Mouse (Mus musculus): Measurements from ENCODE around the gene Camk2n1. TPM values are rescaled to one million over a fixed set of nuclear protein-coding genes. Genes with fewer than 3 reads are reported as not detected.
A peak's percentile ranks its signal among the peaks of the same experiment; 100 is the strongest.
"Not testable (repeated sequence)": the region's sequence is repeated elsewhere in the genome, so short reads cannot be mapped to it uniquely, and the experiment has no call there.

Camk2n1 gene
- total RNA-seq (2022) = 10 to 100 TPM; 10.8 to 12.7 (median 11.1) TPM

DNA sequence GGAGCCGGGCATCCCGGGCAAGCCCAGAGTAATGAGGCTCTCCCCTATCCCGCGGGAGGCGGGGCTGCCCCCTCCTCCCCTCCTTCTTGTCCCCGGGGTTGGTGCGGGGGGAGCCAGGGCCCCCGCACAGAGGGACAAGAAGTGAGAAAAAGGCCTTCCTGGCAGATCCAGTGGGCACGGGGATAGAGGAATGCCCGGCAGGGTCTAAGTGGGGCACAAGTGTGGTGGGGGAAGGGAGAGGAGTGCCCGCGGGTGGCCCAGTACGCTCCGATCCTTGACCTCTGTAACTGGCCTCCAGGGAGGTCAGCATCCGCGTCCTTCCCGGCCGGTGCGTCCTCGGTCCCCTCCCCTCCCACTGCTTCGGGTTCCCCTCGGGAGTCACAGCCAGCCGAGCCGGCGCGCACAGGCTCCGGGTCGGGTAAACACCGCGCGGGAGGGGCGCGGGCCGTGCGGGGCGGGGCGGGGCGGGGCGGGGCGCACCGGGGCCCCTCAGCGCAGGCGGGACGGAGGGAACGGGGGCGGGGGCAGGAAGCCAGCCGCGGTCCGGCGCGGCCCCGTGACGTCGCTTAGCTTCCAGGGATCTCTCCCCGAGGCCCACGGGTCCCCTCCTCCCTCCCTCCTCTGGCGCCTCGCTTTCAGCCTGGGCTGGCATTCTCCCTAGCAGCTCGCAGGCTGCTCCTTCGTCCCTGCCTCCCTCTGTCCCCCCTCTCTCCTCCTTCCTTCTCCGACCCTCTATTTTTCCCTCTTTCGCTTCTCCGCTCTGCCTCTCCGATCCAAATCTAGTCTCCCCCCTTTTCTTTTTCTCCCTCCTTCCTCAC is at the start of gene Camk2n1:
TSS of gene Camk2n1 (plus strand) at position 562 of the 818 bp plus-strand sequence.
- peak; percentile 78 for DNase-seq (ENCODE audit: low spot score)

- peak; percentile 9 for DNase-seq (ENCODE audit: low spot score)
Observed at GRCm38 (mm10) chr4:138404806-138405205, 49.3 kb upstream of the Camk2n1 start.

- DNase-seq (ENCODE audit: low spot score) = peak; percentile 60
Observed at GRCm38 (mm10) chr4:138407479-138408194, 46.5 kb upstream of the Camk2n1 start.

GRCm38 (mm10) chr4:138411011-138411410 is 43.1 kb upstream of the Camk2n1 start:
- DNase-seq (ENCODE audit: low spot score) = no peak

- no peak for DNase-seq (ENCODE audit: low spot score)
Observed at GRCm38 (mm10) chr4:138411504-138412121, 42.5 kb upstream of the Camk2n1 start.

- peak; percentile 19 for DNase-seq (ENCODE audit: low spot score)
Observed at GRCm38 (mm10) chr4:138414725-138415124, 39.4 kb upstream of the Camk2n1 start.

- no peak for DNase-seq (ENCODE audit: low spot score)
Observed at GRCm38 (mm10) chr4:138415991-138416390, 38.1 kb upstream of the Camk2n1 start.

- DNase-seq (ENCODE audit: low spot score) = no peak
Observed at GRCm38 (mm10) chr4:138416414-138416813, 37.7 kb upstream of the Camk2n1 start.

GRCm38 (mm10) chr4:138417882-138418281 is 36.2 kb upstream of the Camk2n1 start:
- no peak for DNase-seq (ENCODE audit: low spot score)

DNA sequence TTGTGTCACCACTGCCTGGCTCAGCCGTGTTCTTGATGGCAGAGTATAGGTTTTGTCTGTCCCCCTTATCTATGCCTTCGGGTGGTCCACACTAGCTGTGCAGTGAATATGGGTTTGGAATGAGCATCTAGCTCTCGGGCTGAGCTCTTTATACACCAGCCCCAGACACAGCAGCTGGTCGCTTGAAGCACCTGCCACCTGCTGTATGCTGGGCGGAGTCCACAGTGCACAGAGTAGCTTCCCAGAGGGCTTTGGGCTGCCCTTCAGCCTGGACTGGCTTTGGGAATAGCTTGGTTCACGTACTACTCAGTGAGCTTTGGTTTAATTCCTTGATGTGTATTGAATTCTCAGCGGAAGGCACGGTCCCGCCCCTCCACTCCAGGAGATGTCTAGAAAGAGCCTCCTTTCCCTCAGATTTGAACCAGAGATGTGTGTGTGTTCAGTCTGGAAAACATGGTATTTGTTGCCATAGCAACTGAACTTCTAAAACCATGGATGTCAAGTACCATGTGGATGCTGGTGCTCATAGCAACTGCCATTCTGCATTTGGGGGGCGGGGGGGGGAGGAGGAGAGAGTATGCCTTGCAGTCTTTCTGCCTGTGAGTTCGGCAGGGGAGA is 35.7 kb upstream of the Camk2n1 start:
- DNase-seq (ENCODE audit: low spot score) = no peak

DNA sequence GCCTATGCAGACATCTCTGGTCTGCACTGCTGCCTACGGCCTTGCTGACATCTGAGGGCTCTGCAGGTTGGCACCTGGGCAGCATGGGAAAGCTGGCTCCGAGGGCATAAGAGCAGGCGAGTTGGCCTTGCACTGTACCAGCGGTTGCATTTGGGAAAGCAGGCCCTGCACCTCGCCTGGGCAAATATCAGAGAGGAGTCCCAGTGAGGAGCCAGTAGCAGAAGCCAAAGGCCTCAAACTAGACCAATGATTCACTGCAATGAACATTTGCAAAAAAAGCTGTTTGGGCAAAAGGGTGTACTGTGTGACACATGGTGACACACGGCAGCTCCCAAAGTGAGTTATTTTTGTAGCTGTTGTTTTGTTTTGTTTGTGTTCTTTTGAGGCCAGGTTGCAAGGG is 29.1 kb upstream of the Camk2n1 start:
- no peak for DNase-seq (ENCODE audit: low spot score)

DNA sequence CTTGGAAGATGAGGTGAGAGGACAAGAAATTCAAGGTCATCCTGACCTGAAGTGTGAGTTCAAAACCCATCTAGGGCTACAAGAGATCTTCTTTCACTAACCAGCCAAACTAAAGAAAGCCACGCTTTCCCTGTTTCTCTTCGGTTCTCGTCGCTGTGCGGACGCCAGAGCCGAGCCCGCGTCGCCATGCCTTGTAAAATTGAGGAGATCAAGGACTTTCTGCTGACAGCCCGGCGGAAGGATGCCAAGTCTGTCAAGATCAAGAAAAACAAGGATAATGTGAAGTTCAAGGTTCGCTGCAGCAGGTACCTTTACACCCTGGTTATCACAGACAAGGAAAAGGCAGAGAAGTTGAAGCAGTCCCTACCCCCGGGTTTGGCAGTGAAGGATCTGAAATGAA is 28.5 kb upstream of the Camk2n1 start:
- not testable (repeated sequence) for DNase-seq (ENCODE audit: low spot score)

DNA sequence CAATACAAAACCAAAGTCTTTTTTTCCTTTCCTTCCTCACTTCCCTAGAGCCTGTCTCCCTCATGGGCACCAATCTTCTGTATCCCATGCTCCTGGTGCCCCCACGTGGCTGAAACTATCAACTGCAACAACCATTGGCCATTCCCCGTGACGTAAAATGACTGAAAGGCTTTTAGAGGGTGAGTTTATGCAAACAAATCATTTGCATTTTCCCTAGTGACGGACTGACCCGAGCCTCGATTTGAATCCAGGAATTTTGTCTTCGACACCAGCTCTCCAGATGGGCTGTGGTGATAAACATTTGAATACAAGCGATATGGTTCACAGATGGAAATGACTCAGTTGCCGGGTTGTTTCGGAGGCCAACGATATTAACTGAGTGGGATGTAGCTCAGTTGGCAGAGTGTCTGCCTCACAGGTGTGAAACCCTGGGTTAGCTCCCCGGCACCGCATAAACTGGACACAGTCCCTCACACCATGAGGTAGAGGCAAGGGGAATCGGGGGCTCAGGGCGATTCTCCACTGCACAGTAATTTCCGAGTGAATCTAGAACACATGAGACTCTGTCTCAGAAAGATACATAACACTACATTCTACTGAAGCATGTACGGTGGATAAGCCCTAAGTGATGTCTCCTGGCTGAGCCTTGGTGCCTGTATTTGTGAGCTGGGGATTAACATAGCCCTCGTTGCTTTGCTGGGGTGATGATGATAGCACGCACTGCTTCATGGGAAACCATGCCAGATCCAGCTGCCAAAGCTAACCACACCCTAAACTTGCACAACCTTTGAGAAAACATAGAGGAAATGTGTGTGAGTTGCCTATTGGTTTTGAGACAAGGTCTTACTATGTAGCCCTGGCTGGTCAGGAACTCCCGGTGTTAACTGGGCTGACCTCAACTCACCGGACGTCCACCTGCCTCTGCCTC is 27.1 kb upstream of the Camk2n1 start:
- DNase-seq (ENCODE audit: low spot score) = peak; percentile 91

- no peak for DNase-seq (ENCODE audit: low spot score)
Observed at GRCm38 (mm10) chr4:138429778-138430177, 24.3 kb upstream of the Camk2n1 start.

- no peak for DNase-seq (ENCODE audit: low spot score)
Observed at GRCm38 (mm10) chr4:138431340-138431739, 22.8 kb upstream of the Camk2n1 start.

GRCm38 (mm10) chr4:138434347-138435316 is 19.5 kb upstream of the Camk2n1 start, which contains the start of gene Mul1:
Gene Mul1 (plus strand): TSS chr4:138434671.
- peak; percentile 94 for DNase-seq (ENCODE audit: low spot score)

DNA sequence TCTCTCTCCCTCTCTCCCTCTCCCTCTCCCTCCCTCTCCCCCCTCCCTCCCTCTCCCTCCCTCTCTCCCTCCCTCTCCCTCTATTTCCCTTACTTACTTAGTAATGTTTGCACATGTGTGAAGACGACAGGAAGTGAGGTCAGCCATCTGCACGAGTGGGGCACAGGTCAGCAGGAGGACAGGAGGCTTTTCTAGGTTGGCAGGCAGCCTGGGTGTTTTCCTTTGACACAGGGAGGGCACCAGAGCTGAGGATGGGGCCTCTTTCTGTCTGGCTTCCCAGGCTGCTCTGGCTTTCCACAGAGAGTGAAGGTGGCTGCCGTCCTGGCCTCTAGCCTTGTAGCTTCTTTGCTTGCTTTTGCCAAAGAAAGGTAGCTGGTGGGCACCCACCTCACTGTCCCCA is 14.1 kb upstream of the Camk2n1 start:
- no peak for DNase-seq (ENCODE audit: low spot score)

DNA sequence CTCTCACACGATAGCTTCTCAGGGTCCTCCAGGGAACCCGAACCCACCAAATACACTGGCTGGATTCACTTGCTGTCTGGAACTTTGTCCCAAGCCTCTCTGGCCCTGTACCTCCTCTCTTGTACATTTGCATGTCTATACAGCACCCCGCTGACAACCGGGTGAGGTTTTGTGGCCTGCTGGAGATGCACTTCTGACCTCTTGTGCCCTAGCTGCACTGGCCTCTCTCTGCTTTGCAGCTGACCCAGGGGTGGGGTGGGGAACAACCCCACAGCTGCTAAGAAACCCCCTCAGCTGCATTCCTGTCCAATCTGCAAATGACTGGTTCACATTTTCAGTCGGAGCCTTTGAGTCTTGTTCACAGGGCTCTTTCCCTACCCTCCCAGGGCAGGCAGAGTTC is 9.2 kb upstream of the Camk2n1 start:
- DNase-seq (ENCODE audit: low spot score) = no peak

DNA sequence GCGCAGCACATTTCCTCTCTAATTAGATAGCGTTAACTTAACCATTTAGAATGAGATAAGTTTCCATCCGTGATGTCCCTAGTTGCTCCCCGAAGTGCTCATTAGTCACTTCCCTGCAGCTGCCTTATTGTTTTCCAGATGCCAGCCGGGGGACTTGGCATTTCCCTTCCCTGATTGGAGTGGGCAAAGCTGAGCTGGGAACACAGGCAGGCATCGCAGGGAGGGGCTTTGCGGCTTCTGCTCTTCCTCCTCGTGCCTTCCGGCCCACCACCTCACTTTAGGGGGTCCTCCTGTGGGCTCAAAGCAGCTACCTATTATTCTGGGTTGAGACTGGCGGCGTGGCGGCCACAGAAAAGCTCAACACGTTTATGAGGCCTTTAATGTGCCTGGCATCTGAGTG is 7.1 kb upstream of the Camk2n1 start:
- no peak for DNase-seq (ENCODE audit: low spot score)

GRCm38 (mm10) chr4:138447387-138447786 is 6.7 kb upstream of the Camk2n1 start:
- peak; percentile 89 for DNase-seq (ENCODE audit: low spot score)
